Mouse (Mus musculus): ENCODE results near the gene Fam234b.

GRCm38 (mm10) chr6:135165191-135165590 is 32.6 kb upstream of the Fam234b start:
- TF ChIP-seq CTCF (IDR thresholded peaks at IDR 0.05) (no peak), EP300 (IDR thresholded peaks at IDR 0.05) (no peak)

All from lung, postnatal 0 days (tissue).